Mouse (Mus musculus): ENCODE measurements around the gene Cux1.

DNA sequence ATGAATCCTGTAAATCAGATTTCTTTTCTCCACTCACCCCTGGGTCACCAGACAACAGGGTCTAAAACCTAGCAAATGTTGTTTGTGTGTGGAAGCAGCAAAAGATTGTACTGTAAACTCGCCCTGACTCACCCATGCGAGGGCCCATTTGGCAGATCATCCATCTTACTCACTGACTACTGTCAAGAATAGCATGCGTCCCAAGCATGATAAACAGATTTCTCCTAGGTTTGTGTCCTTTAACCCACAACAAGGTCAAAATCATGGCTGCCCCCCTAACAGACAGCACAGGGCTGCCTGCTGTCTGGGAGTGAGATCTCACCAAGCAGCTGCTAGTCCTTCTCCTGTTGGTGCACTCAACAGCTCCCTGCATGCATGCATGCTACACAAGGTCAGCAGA, 277.5 kb downstream of the Cux1 start:
- no peak for TF ChIP-seq CTCF (IDR thresholded peaks at IDR 0.05; ENCODE audit: extremely low read depth, insufficient read depth, insufficient read length, insufficient replicate concordance)
- TF ChIP-seq POLR2A (IDR thresholded peaks at IDR 0.05; ENCODE audit: low read depth, low read length) = no peak
